ENCODE assay signal across 8 mouse cellular contexts in the genomic region with DNA sequence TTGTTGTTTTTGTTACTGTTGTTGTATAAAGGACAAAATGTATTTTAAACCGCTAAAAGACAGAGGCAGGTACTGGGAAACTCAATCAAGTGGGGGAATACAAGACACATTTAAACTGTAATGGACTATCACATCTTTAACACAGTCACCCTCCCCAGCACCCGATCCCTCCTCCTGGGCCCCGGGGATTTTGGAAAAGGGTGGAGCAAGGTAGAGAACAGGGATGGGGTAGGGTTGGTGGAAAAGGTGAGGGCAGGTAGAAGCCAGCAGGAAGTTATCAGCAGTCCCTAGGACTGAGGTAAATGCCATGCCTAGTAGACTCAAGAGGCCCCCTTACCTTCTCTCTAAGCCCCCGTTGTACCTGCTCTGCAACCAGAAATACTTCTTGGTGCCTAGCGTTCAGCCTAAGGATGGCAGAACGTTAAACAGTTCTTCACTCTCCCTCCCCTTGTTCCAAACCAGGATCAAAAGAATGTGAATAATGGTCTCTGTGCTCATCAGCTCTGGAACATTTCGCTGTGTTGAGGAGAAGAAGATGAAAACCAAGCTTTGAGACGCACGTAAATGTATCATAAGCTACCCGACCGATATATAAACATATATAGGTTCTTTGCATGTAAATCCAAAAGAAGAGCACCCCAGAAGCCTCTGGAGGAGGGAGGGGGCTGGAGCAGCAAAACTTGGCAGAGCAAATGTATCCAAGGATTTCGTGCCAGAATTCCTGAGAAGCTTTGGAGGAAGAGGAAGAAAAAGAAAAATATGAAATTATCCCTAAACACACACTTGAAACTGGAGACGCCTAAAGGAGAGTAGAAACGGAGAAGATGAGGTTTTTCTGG. TPM values are rescaled to one million over a fixed set of nuclear protein-coding genes. Genes with fewer than 3 reads are reported as not detected.
A peak's percentile ranks its signal among the peaks of the same experiment; 100 is the strongest.
DNase-seq lines count a peak whose midpoint lies in the region; ATAC-seq and TF ChIP-seq lines count a peak whose summit lies in the region.

A gene (minus strand): TSS at position 61 of the 839 bp plus-strand sequence.

- peaks cover 61% of the 10 kb centered on the region for H3K27me3 ChIP-seq in E14TG2a.4 (ENCODE audit: insufficient read depth, low read length)
- H3K27me3 ChIP-seq in hindbrain, embryonic 10.5 days (ENCODE audit: insufficient read depth, poor library complexity, severe bottlenecking) = peaks cover 59% of the 10 kb centered on the region
- H3K27me3 ChIP-seq in limb, embryonic 15.5 days = peaks cover 53% of the 10 kb centered on the region
- peaks cover 7% of the 10 kb centered on the region; the same call in 1 of the 2 replicates for H3K27me3 ChIP-seq in stomach, postnatal 0 days (ENCODE audit: control insufficient read depth, insufficient read depth, low read length)

- no peak for DNase-seq in frontal cortex, postnatal 10 days (ENCODE audit: low spot score in 2 of 2)
- no peak for DNase-seq in hindbrain, embryonic 10.5 days (ENCODE audit: low spot score)
- no peak for DNase-seq in stomach, postnatal 0 days (ENCODE audit: low spot score)
- no peak for DNase-seq in ovary, postnatal 14 days (ENCODE audit: low spot score)

- H3K4me3 ChIP-seq in E14TG2a.4 (replicated peaks; ENCODE audit: low read length) = peak within 1 kb of the TSS; percentile 79
- H3K4me3 ChIP-seq in hindbrain, embryonic 10.5 days = peak within 1 kb of the TSS; percentile 75
- peak within 1 kb of the TSS; percentile 53 for H3K4me3 ChIP-seq in limb, embryonic 15.5 days
- peak within 1 kb of the TSS; percentile 41 for H3K4me3 ChIP-seq in stomach, postnatal 0 days (ENCODE audit: low read depth, low read length)

- TF ChIP-seq EP300 in stomach, postnatal 0 days (optimal IDR thresholded peaks at IDR 0.05) = no peak

- ATAC-seq in frontal cortex, adult (ENCODE audit: low TSS enrichment) = peak; percentile 4; the same call in 1 of the 2 replicates
- ATAC-seq in limb, embryonic 15.5 days (ENCODE audit: insufficient number of reproducible peaks, low FRiP score, low TSS enrichment, low read depth) = no peak
- ATAC-seq in stomach, postnatal 0 days (ENCODE audit: low FRiP score, low TSS enrichment) = no peak
- ATAC-seq in inflammation-experienced regulatory T-cells, adult 6 months = no peak

- H3K4me2 ChIP-seq in limb, embryonic 15.5 days = peak within 1 kb of the TSS; percentile 96
- peak within 1 kb of the TSS; percentile 65 for H3K4me2 ChIP-seq in stomach, postnatal 0 days (replicated peaks; ENCODE audit: low read depth)

- H3K9me3 ChIP-seq in E14TG2a.4 (ENCODE audit: low read length) = no peaks in the 10 kb centered on the region
- no peaks in the 10 kb centered on the region for H3K9me3 ChIP-seq in hindbrain, embryonic 10.5 days
- no peaks in the 10 kb centered on the region for H3K9me3 ChIP-seq in limb, embryonic 15.5 days
- H3K9me3 ChIP-seq in stomach, postnatal 0 days (ENCODE audit: control insufficient read depth, low read length) = no peaks in the 10 kb centered on the region

- TF ChIP-seq CTCF in E14TG2a.4 (conservative IDR thresholded peaks at IDR 0.05; ENCODE audit: low read length) = no peak
- TF ChIP-seq CTCF in stomach, postnatal 0 days (IDR thresholded peaks at IDR 0.05; ENCODE audit: low read depth) = no peak

- peak within 1 kb of the TSS; percentile 87 for H3K27ac ChIP-seq in hindbrain, embryonic 10.5 days
- no peak within 1 kb of the TSS for H3K27ac ChIP-seq in limb, embryonic 15.5 days
- no peak within 1 kb of the TSS for H3K27ac ChIP-seq in stomach, postnatal 0 days (replicated peaks)

- peaks cover 10% of the 10 kb centered on the region; the same call in 1 of the 2 replicates for H3K4me1 ChIP-seq in E14TG2a.4 (replicated peaks; ENCODE audit: low read depth, low read length)
- H3K4me1 ChIP-seq in hindbrain, embryonic 10.5 days (replicated peaks) = peaks cover 20% of the 10 kb centered on the region; the same call in 1 of the 2 replicates
- H3K4me1 ChIP-seq in limb, embryonic 15.5 days = peaks cover 25% of the 10 kb centered on the region
- no peaks in the 10 kb centered on the region for H3K4me1 ChIP-seq in stomach, postnatal 0 days (replicated peaks; ENCODE audit: control insufficient read depth, insufficient read depth)

- 2% methylated on average over 14 of the region's 14 CpGs for WGBS in hindbrain, embryonic 10.5 days
- WGBS in limb, embryonic 15.5 days = under 1% methylated on average over 14 of the region's 14 CpGs
- WGBS in stomach, postnatal 0 days = 2% methylated on average over 14 of the region's 14 CpGs

- peak within 1 kb of the TSS; percentile 45; the same call in 1 of the 2 replicates for H3K9ac ChIP-seq in limb, embryonic 15.5 days
- H3K9ac ChIP-seq in stomach, postnatal 0 days (ENCODE audit: low read length) = peak within 1 kb of the TSS; percentile 47

- no peaks in the 10 kb centered on the region for H3K36me3 ChIP-seq in E14TG2a.4 (ENCODE audit: insufficient read depth, low read length)
- H3K36me3 ChIP-seq in hindbrain, embryonic 10.5 days = no peaks in the 10 kb centered on the region
- H3K36me3 ChIP-seq in limb, embryonic 15.5 days = no peaks in the 10 kb centered on the region
- no peaks in the 10 kb centered on the region for H3K36me3 ChIP-seq in stomach, postnatal 0 days (ENCODE audit: control insufficient read depth, insufficient read depth, low read length)

RNA-seq across cellular contexts. Expression of the gene that starts here (rescaled TPM):
- 1.3 and 2.5 TPM in 2 replicates for polyA plus RNA-seq in hindbrain, embryonic 10.5 days (2016; fragmentation: Nextera tagmentation; extraction: Ambion mirVana)
- polyA plus RNA-seq in limb, embryonic 15.5 days (2015; fragmentation: Nextera tagmentation; extraction: Ambion mirVana) = 2.4 and 3.1 TPM in 2 replicates
- polyA plus RNA-seq in stomach, postnatal 0 days (2015; fragmentation: Nextera tagmentation; extraction: Ambion mirVana) = 0.41 and 0.62 TPM in 2 replicates
- polyA plus RNA-seq in inflammation-experienced regulatory T-cells, adult 6 months (2017; shearing (Covaris generic)) = under 1 TPM in 2 of 3 experiments, not detected in 1; 0.04 to 0.09 TPM
